Mouse (Mus musculus): ENCODE measurements around the gene Ttc29. TPM values are rescaled to one million over a fixed set of nuclear protein-coding genes. Genes with fewer than 3 reads are reported as not detected.

Gene Ttc29
- total RNA-seq, 2 experiments from 2014 or later = not detected

- ATAC-seq (replicated peaks; ENCODE audit: low FRiP score, poor library complexity, severe bottlenecking) = no peak
Observed at GRCm38 (mm10) chr8:78276120-78276519, 63.0 kb downstream of the Ttc29 start.

DNA sequence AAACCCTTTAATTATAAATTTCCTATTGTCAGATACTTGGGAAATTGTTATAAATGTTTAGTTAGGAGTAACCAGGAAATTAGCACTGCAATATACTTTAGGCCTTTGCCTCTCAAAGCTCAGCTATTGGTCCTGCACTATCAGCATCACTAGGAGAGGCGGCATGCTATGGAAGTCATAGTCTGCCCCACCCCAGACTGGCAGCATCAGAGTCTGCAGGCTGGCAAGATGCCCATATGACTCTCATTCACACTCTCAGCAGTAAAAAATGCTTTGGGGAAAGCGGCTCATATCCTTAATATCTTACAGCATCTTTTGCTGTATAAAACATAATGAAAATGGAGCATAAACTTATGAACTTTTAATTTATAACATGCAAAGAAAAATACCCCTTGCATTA is 64.3 kb downstream of the Ttc29 start:
- no peak for ATAC-seq (replicated peaks; ENCODE audit: low FRiP score, poor library complexity, severe bottlenecking)

DNA sequence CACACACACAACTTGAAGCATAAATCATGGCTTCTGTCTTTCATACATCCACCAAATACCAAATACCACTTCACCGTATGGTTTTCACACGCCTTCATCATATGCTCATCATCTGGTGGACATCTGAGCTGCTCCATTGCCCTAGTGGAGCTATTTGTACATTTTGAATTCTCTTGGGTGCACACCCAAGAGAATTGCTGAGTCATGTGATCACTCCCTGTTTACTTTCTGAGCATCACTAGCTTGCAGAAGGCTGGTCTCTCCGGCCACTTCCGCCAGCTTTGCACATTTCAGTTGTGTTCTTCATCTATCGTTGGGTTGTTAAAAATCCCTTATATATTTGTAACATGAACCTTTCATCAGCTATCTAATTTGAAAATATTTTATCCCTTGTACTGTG is 65.5 kb downstream of the Ttc29 start:
- no peak for ATAC-seq (replicated peaks; ENCODE audit: low FRiP score, poor library complexity, severe bottlenecking)

- no peak for ATAC-seq (replicated peaks; ENCODE audit: low FRiP score, poor library complexity, severe bottlenecking)
Observed at GRCm38 (mm10) chr8:78284805-78285204, 71.7 kb downstream of the Ttc29 start.

GRCm38 (mm10) chr8:78285366-78285765 is 72.3 kb downstream of the Ttc29 start:
- ATAC-seq (replicated peaks; ENCODE audit: low FRiP score, poor library complexity, severe bottlenecking) = no peak

GRCm38 (mm10) chr8:78289374-78289971 is 76.4 kb downstream of the Ttc29 start:
- ATAC-seq (replicated peaks; ENCODE audit: low FRiP score, poor library complexity, severe bottlenecking) = no peak

GRCm38 (mm10) chr8:78290274-78290673 is 77.2 kb downstream of the Ttc29 start:
- no peak for ATAC-seq (replicated peaks; ENCODE audit: low FRiP score, poor library complexity, severe bottlenecking)

GRCm38 (mm10) chr8:78295494-78295893 is 82.4 kb downstream of the Ttc29 start:
- no peak for ATAC-seq (replicated peaks; ENCODE audit: low FRiP score, poor library complexity, severe bottlenecking)

DNA sequence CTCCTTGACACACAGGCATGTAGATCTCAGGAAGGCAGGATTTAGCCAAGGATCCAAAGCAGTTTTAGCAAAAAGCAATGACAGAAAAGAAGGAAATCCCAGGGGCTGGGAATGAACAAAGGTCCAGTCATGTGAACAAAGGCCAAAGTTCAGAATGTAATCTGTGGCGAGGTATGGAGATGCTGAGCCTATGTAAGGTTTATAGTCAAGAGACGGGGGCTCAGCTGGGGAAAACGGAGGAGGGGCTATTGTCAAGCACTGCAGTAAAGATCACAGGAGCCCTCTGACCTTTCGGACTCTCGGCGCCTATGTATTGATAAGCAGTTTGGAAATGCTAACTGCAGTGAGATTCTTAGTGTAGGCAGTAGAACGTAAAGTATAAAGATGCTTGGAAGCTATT is 90.5 kb downstream of the Ttc29 start:
- ATAC-seq (replicated peaks; ENCODE audit: low FRiP score, poor library complexity, severe bottlenecking) = no peak

DNA sequence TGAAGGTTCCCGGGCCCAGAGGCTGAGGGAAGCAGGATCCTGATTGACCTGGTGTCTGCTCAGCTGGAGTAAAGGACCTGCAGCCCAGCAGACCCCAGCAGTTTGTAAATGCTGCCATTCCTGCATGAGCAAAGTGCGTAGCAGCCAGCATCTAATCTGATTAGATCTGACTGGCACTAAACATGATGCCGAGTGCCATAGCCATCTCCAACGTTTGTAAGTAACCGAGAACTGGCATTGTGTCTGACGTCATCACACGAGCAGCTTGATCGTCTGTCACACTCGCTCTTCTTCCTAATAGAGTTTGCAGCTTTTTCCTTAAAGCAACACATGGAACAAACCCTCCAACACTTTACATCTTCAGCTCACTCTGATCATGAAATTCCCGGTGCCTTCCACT is 93.5 kb downstream of the Ttc29 start:
- no peak for ATAC-seq (replicated peaks; ENCODE audit: low FRiP score, poor library complexity, severe bottlenecking)

- ATAC-seq (replicated peaks; ENCODE audit: low FRiP score, poor library complexity, severe bottlenecking) = no peak
Observed at GRCm38 (mm10) chr8:78307131-78307530, 94.0 kb downstream of the Ttc29 start.

DNA sequence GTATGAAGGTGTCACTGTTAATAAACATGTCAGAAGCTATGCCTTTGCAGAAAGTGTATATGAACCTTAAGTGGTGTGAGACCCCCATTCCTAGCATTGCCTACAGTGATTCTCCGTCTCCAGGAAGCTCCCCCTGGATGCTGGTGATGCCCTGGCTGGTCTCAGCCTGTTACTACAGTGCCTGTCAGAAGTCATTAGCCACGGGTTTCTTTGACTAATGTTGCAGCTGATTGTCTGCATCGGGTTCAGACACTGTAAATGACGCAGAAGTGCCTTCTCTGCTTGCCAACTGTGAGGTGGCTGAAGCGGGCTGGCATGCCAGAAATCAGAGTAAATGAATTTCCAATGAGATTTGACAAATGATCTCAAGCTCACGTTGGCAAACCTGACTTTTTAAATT is 96.4 kb downstream of the Ttc29 start:
- no peak for ATAC-seq (replicated peaks; ENCODE audit: low FRiP score, poor library complexity, severe bottlenecking)

GRCm38 (mm10) chr8:78315576-78315975 is 102.5 kb downstream of the Ttc29 start:
- no peak for ATAC-seq (replicated peaks; ENCODE audit: low FRiP score, poor library complexity, severe bottlenecking)

DNA sequence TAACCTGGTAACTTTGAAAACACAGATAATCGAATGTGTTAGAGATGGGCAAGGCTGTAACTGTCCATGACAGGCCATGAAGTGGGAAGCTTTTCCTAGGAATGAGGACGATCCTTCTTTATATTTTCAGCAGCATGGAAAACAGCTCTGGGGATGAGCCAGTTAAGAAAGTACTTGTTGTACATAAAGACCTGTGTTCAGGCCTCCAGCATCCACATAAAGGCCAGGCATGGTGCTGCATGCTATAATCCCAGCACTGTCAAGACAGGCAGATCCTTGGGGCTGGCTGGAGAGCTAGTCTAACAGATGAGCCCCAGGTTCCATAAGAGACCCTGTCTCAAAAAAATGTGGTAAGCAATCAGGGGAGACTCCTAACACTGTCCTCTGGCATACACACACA is 104.6 kb downstream of the Ttc29 start:
- no peak for ATAC-seq (replicated peaks; ENCODE audit: low FRiP score, poor library complexity, severe bottlenecking)

DNA sequence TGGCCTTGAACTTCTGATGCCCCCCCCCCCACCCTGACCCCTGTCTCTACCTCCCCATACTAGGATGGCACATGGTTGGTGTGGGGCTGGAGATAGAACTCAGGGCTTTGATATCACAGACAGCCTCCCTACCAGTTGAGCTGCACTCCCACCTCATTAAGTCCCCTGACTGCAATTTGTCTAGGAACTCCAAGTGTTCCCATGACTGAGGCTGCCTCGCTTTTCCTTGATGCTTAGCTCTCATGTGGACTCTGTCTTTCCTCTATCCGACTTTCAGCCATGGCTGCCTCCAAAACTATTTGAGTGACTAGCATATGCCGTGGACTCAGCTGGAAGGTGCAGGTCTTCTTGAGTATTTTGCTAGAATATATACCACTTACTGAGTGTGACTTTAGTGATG is 110.3 kb downstream of the Ttc29 start:
- no peak for ATAC-seq (replicated peaks; ENCODE audit: low FRiP score, poor library complexity, severe bottlenecking)

- no peak for ATAC-seq (replicated peaks; ENCODE audit: low FRiP score, poor library complexity, severe bottlenecking)
Observed at GRCm38 (mm10) chr8:78340689-78341529, 127.8 kb downstream of the Ttc29 start.

DNA sequence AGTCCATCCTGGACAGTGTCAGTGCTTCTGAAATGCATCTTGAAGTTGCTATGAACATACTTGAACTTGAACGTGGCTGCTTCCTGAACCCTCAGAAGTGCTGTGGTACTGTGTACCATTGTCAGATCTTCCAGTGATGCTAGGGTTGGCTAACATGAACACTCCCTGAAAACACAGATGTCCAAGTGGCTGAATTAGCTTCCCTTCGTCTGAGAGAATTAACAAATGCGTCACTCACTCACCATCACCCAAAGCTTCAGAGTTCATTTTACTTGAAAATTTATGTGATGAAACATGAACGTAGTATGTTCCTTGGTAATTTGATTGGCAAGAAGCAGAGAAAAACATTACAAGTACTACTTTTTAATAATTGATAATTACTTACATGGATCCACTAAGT is 129.1 kb downstream of the Ttc29 start:
- ATAC-seq (replicated peaks; ENCODE audit: low FRiP score, poor library complexity, severe bottlenecking) = no peak

DNA sequence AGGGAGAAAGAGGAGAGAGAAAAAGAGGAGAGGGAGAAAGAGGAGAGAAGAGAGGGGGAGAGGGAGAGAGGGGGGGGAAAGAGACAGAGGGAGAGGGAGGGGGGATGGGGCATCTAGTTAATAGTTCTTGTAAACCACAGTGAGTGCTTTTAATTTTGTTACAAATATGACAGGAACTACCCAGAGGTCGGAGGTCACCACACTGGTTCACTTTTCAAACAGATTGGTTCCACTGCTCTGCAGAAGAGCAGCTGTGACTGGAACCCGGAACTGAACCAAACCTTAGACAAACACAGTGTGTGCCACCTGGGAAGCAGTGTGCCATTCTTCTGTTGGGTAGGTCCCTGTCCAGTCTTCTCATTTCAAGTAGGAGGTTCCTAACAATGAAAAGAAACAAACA is 130.9 kb downstream of the Ttc29 start:
- no peak for ATAC-seq (replicated peaks; ENCODE audit: low FRiP score, poor library complexity, severe bottlenecking)

- ATAC-seq (replicated peaks; ENCODE audit: low FRiP score, poor library complexity, severe bottlenecking) = no peak
Observed at GRCm38 (mm10) chr8:78345705-78346104, 132.6 kb downstream of the Ttc29 start.

- no peak for ATAC-seq (replicated peaks; ENCODE audit: low FRiP score, poor library complexity, severe bottlenecking)
Observed at GRCm38 (mm10) chr8:78346131-78346621, 133.1 kb downstream of the Ttc29 start.

GRCm38 (mm10) chr8:78353902-78354301 is 140.8 kb downstream of the Ttc29 start:
- no peak for ATAC-seq (replicated peaks; ENCODE audit: low FRiP score, poor library complexity, severe bottlenecking)
